Mouse (Mus musculus): ENCODE data around the gene Olfr1434.
"Not testable (repeated sequence)": the region's sequence is repeated elsewhere in the genome, so short reads cannot be mapped to it uniquely, and the experiment has no call there.

The Olfr1434 gene

GRCm38 (mm10) chr19:12279554-12279953 is at the start of gene Olfr1434:
TSS of gene Olfr1434 (plus strand) at chr19:12279854.
- DNase-seq (ENCODE audit: low spot score), result no peak

DNA sequence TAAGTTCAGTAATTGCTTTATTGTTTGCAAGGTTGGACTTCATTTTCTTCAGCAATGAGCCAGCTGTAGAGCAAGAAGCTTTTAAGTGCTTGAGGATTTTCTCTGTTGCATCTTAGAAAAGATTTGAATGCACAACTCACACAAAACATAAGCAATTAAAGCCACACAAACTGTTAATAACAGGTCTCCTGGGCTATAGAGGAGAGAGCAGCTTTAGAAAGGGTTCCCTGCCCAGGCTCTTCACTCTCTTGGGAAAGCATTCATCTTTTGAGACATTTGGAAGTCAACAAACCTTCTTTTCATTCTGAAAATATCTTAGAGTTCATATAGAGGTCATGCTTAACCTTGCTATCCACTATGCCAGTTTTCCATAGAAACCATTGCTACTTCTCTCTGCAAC is 47.2 kb upstream of the Olfr1434 start, which contains the start of gene Olfr1432:
TSS of gene Olfr1432 (minus strand) at position 101 of the 400 bp plus-strand sequence.
- DNase-seq (ENCODE audit: low spot score), result not testable (repeated sequence)

- DNase-seq (ENCODE audit: low spot score), result peak; percentile 1
Observed at GRCm38 (mm10) chr19:12241559-12241958, 38.1 kb upstream of the Olfr1434 start, which contains the start of gene Olfr262. TSS of gene Olfr262 (minus strand) at chr19:12241659.

DNA sequence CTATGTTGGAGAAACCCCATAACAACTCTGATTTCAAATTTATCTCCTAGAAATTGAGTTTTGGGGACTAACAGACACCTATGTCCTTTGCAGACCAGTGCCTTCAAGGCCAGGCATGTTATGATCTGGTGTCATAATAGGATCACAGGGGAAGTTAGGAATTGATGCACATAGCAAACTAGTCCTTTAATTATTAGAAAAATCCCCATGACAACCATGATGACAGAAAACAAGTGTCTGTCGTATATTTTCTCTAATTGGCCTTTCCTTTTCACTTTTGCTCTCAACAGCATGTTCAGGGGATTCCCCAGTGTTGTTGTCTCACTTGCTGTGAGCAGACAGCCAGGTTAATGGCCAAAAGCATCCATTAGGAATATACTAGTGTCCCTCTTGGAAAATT is 18.9 kb upstream of the Olfr1434 start, which contains the start of gene Olfr235:
TSS of gene Olfr235 (plus strand) at position 301 of the 400 bp plus-strand sequence.
- DNase-seq (ENCODE audit: low spot score), result no peak

- no peak for DNase-seq (ENCODE audit: low spot score)
Observed at GRCm38 (mm10) chr19:12292979-12293378, 13.3 kb downstream of the Olfr1434 start.

DNA sequence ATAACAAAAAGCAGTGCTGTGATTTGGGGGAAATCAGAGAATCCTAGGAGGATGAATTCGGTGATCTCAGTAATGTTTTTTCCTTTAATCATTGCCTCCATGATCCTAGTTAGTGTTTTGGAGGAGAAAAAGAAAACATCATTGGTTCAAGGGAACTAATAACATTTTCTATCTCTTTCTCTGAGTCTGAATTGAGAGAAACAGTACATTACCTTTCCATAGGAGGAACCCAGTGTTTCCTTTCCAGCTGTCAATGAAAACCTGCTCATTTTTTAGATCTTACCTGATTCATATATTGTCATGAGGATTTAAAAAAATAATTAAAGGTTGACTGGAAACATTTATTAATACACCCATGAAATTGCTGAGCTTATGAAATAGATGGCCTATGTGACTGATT is 19.4 kb downstream of the Olfr1434 start, which contains the start of gene Olfr1436:
TSS of gene Olfr1436 (minus strand) at position 101 of the 400 bp plus-strand sequence.
- not testable (repeated sequence) for DNase-seq (ENCODE audit: low spot score)

DNA sequence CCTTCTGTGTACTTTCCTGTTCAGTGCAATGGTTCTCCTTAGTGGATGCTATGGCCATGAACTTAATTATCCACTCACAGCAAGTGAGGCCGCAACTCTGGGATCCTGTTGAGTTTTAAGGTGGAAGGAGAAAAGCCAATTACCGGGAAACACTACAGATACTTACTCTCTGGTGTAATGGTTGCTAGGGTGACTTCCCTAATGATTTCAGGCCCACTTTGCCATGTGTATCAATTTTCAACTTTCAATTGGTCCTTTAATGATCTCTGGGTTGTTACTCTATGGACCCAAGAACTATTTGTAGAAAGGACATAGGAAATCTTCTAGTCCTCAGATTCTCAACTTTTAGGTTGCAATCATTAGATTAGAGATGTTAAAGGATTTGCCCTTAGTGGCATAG is 45.3 kb downstream of the Olfr1434 start, which contains the start of gene Olfr1437:
TSS of gene Olfr1437 (minus strand) at position 101 of the 400 bp plus-strand sequence.
- no peak for DNase-seq (ENCODE audit: low spot score)
